Mouse (Mus musculus) G1E (cell line): ENCODE measurements around the gene 4930415O20Rik. TPM values are rescaled to one million over a fixed set of nuclear protein-coding genes. Genes with fewer than 3 reads are reported as not detected.
"Not testable (repeated sequence)": the region's sequence is repeated elsewhere in the genome, so short reads cannot be mapped to it uniquely, and the experiment has no call there.

Source experiments
- ATAC-seq: 2 replicates; pipeline ENCODE4 v1.8.0; 2016; ENCODE audit warnings: mild to moderate bottlenecking; ENCODE audit not compliant: insufficient number of reproducible peaks, poor library complexity, low FRiP score, severe bottlenecking; ENCODE audit errors: extremely low read depth
- DNase-seq: peaks from one replicate; pipeline ENCODE4 v3.0.0; 2012; ENCODE audit warnings: low spot score
- H3K27me3 ChIP-seq: 2 replicates; pipeline ENCODE4 v1.6.1; 2012; ENCODE audit warnings: mild to moderate bottlenecking, low read length, inconsistent platforms; ENCODE audit not compliant: insufficient read depth
- H3K36me3 ChIP-seq: replicated peaks from 2 replicates; pipeline ENCODE3; 2012; ENCODE audit warnings: mild to moderate bottlenecking, inconsistent platforms
- H3K4me1 ChIP-seq: 2 replicates; pipeline ENCODE4 v1.6.1; 2012; ENCODE audit warnings: low read depth, low read length, inconsistent platforms, mixed read lengths; ENCODE audit not compliant: insufficient read depth
- H3K4me3 ChIP-seq: 2 replicates; pipeline ENCODE4 v1.5.1; 2012; ENCODE audit warnings: low read depth, mild to moderate bottlenecking, inconsistent platforms, low read length, moderate library complexity, mixed read lengths
- H3K9me3 ChIP-seq: replicated peaks from 2 replicates; pipeline ENCODE4 v1.6.1; 2012; ENCODE audit warnings: inconsistent platforms
- CTCF ChIP-seq: IDR thresholded peaks from 2 replicates; pipeline ENCODE4 v1.5.1; 2012; ENCODE audit warnings: low read depth, low read length, inconsistent platforms, mixed read lengths
- GATA1 ChIP-seq: IDR thresholded peaks from 2 replicates; pipeline ENCODE4 v1.6.1; 2012; ENCODE audit warnings: borderline replicate concordance, low read length, inconsistent platforms, mixed read lengths
- GATA2 ChIP-seq: IDR thresholded peaks from 2 replicates; pipeline ENCODE4 v1.6.1; 2012; ENCODE audit warnings: low read depth, low read length, inconsistent platforms, borderline replicate concordance
- POLR2AphosphoS5 ChIP-seq: IDR thresholded peaks from 2 replicates; pipeline ENCODE4 v1.6.1; 2012; ENCODE audit warnings: low read depth, low read length, inconsistent platforms; ENCODE audit not compliant: insufficient replicate concordance
- TAL1 ChIP-seq: conservative IDR thresholded peaks from 2 replicates; pipeline ENCODE4 v1.6.1; 2012; ENCODE audit warnings: low read depth, low read length, inconsistent platforms, mixed read lengths
- polyA plus RNA-seq: library from polyadenylated mRNA; stranded (reverse); fragments of >175 nt; gene quantifications from 2 replicates; pipeline ENCODE4 v1.2.3, GENCODE M21; 2012
- total RNA-seq, 2 experiments: library from RNA; stranded (forward) in 1 of 2; stranded (reverse) in 1 of 2; fragments of 200-1000 nt in 1 of 2; fragments of >200 nt in 1 of 2; fragmentation: Nextera tagmentation in 1 of 2; gene quantifications; 2 replicates each; pipeline ENCODE4 v1.2.3; 2014 to 2017

4930415O20Rik gene
- total and polyA plus RNA-seq, 3 experiments: not detected

DNA sequence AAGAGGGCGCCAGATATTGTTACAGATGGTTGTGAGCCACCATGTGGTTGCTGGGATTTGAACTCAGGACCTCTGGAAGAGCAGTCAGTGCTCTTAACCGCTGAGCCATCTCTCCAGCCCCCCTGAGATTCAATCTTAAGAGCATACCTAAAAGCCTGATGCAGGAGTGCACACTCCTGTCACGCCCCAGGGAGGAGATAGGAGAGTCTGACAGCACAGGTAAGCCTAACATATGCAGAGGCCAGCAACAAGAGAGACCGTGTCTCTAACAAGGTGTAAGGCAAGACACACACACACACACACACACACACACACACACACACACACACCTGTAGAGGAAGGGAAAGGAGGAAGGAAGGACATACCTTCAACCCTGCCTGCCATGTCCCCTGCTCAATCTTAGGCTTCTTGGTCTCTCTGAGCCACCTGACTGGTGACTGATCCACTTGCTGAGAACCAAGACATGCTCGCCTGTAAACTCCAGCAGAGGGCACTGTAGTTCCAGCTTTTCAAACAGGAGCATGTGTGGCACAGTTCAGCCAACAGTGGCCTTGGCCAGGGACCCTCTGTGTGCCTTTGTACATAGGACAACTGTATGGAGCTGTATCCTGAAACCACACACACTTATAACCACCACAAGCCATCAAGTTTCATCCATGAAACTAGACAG lies 9.1 kb downstream of the 4930415O20Rik start:
- TF ChIP-seq GATA1 (no peak), TAL1 (no peak), POLR2AphosphoS5 (no peak), CTCF (no peak), GATA2 (no peak)
- H3K27me3 ChIP-seq: peaks cover 39% of the 10 kb centered on the region

DNA sequence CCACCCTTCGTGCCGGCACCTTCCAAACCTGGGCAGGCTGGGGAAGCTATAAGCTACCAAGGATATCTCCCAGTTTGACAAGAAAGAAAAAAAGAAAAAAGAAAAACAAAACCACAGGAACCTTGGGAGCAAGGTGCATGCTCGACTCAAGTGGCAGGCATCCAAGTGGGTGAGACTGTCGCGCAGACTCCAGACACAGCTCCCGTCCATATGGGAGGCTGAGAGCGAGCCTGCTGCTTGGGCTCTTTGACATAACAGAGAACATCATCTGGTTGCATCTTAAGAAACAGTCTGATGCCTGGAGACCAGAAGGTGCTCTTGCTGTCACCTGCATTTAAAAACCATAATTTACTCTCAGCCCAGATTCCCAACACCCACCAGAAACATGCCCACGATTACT lies 11.6 kb downstream of the 4930415O20Rik start:
- H3K27me3 ChIP-seq: peaks cover 35% of the 10 kb centered on the region
- no peak for DNase-seq
- no peak for ATAC-seq

More for the DNA sequence above, 9.1 kb downstream of the 4930415O20Rik start:
- no peak for DNase-seq
- no peak for ATAC-seq
- Histone ChIP-seq H3K4me1 (peaks cover 3% of the 10 kb centered on the region), H3K4me3 (no peak overlapping the region), H3K9me3 (no peaks in the 10 kb centered on the region), H3K36me3 (no peaks in the 10 kb centered on the region)

DNA sequence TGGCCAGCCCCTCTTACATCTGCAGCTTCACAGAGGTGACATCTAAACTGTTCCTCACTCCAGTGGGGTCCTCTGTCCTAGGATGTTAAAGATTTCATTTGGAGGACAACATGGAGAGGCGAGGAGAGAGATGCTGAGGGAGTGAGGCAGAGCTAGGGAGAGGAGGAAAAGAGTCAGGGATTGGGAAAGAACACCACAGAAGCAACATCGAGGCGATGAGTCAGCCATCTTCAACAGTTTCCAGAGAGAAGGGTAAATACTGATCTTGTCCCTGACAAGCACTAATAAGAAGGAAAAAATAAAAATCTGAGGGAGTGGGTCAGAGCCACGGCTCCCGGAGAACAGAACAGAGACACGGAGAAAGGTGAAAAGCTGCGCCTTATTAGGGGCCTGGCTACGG lies 12.2 kb downstream of the 4930415O20Rik start:
- peaks cover 29% of the 10 kb centered on the region for H3K27me3 ChIP-seq
- ATAC-seq (no peak), DNase-seq (no peak)
- H3K4me1 ChIP-seq: peaks cover 11% of the 10 kb centered on the region
- H3K9me3 ChIP-seq: no peaks in the 10 kb centered on the region
- TF ChIP-seq GATA1 (no peak), CTCF (no peak), TAL1 (no peak), POLR2AphosphoS5 (no peak), GATA2 (no peak)
- H3K36me3 ChIP-seq: no peaks in the 10 kb centered on the region
- no peak overlapping the region for H3K4me3 ChIP-seq

More for the DNA sequence above, 11.6 kb downstream of the 4930415O20Rik start:
- H3K36me3 ChIP-seq: no peaks in the 10 kb centered on the region
- H3K4me3 ChIP-seq: no peak overlapping the region
- TF ChIP-seq CTCF (no peak), GATA1 (no peak), GATA2 (no peak), POLR2AphosphoS5 (no peak), TAL1 (no peak)
- no peaks in the 10 kb centered on the region for H3K9me3 ChIP-seq
- peaks cover 5% of the 10 kb centered on the region for H3K4me1 ChIP-seq

DNA sequence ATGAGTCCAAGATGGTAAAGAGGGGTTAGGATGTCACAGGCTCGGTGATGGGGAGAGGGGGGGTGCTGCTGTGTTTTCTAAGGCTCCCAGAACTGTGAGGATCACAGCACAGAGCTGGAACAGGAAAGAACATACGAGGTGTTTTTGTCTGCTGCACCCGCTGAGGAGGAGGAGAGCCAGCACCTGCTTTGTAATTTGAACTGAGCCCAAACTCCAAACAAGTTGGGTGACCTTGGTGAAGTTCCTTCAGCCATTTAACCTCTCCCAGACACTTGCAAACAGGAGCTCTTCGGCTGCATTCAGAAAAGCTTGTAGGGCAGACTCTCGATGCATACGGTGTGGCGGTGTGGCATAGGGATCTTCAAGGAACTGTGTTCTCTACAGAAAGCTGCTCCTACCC lies 14.6 kb downstream of the 4930415O20Rik start:
- no peaks in the 10 kb centered on the region for H3K36me3 ChIP-seq
- no peaks in the 10 kb centered on the region for H3K9me3 ChIP-seq
- H3K4me1 ChIP-seq: peaks cover 13% of the 10 kb centered on the region
- DNase-seq (no peak), ATAC-seq (no peak)
- no peak overlapping the region for H3K4me3 ChIP-seq
- H3K27me3 ChIP-seq: peaks cover 23% of the 10 kb centered on the region
- no peak for TF ChIP-seq CTCF
- no peak for TF ChIP-seq POLR2AphosphoS5
- TF ChIP-seq TAL1: no peak
- no peak for TF ChIP-seq GATA2
- TF ChIP-seq GATA1: no peak

DNA sequence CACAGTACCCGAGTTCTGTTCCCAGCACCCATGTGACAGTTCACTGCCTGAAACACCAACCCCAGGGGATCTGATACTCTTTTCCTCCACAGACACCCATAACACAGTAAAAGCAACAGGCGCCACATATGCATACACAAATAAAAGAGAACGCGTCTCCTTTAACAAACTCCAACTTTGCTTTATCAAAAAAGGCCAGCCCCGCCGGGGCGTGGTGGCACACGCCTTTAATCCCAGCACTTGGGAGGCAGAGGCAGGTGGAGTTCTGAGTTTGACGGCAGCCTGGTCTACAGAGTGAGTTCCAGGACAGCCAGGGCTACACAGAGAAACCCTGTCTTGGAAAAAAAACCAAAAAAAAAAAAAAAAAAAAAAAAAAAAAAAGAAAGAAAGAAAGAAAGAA lies 15.3 kb downstream of the 4930415O20Rik start:
- not testable (repeated sequence) for H3K4me3 ChIP-seq, H3K36me3 ChIP-seq, H3K9me3 ChIP-seq, ATAC-seq, DNase-seq
- H3K27me3 ChIP-seq: peaks cover 30% of the 10 kb centered on the region
- H3K4me1 ChIP-seq: peaks cover 13% of the 10 kb centered on the region

DNA sequence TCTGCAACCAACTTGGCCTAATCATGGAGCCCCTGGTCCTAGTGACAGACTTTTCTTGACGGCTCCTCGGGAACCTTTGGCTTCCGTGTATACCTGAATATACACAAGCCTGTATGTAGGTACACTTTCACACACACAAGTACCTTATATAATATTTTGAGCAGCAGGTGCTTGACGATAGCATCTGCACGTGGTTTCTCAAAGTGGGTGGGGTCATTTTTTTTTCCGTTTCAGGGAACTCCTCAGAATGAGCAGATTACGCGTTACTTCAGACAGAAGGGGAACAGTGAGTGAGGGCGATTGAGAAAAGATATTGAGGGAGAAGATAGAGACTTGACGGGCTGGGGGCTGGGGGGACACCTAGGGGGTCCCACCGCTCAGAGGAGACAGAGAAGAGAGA lies 16.9 kb downstream of the 4930415O20Rik start:
- no peak for TF ChIP-seq TAL1
- no peak for TF ChIP-seq POLR2AphosphoS5
- no peak for TF ChIP-seq CTCF
- no peak for TF ChIP-seq GATA1
- no peak for TF ChIP-seq GATA2
- H3K4me3 ChIP-seq: no peak overlapping the region
- peaks cover 13% of the 10 kb centered on the region for H3K4me1 ChIP-seq
- H3K27me3 ChIP-seq: peaks cover 39% of the 10 kb centered on the region
- H3K9me3 ChIP-seq: no peaks in the 10 kb centered on the region
- DNase-seq: no peak
- no peaks in the 10 kb centered on the region for H3K36me3 ChIP-seq
- ATAC-seq: no peak

DNA sequence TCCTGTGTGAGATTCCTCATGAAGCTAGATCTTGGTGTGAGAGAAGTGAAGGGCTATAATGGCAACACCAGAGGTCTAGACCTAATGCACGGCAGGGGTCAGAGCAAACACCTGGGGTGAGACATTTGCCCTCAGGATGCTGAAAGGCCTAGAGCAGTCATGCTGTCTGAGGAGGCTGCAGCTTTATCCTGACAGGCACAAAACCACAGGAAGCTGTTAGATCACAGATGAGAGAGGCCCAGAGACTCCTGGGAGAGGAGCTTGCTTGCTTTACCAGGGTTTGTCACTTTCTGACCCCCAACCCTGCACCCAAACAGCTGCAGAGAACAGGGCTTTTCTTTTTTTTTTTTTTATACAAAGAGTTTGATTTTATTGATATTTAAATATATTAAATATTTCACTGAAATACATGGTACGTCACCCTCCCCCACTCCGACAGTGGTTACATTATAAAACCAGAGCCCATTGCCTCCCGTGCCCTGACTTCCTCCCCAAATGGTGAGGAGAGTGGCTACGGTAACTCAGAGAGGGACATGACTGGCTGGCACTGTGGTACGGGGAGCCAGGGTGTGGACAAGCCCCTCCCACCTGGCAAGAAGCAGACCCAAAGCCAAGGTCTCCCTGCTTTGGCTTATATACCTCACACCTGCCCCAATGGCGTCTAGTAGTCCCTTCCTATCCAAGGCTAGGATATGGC lies 19.0 kb downstream of the 4930415O20Rik start:
- Histone ChIP-seq H3K27me3 (peaks cover 45% of the 10 kb centered on the region), H3K36me3 (no peaks in the 10 kb centered on the region), H3K9me3 (no peaks in the 10 kb centered on the region), H3K4me3 (no peak overlapping the region), H3K4me1 (peaks cover 11% of the 10 kb centered on the region)
- DNase-seq (no peak), ATAC-seq (no peak)
- TF ChIP-seq GATA2 (no peak), TAL1 (no peak), POLR2AphosphoS5 (no peak), CTCF (no peak), GATA1 (no peak)
